Mouse (Mus musculus) lung, postnatal 0 days (tissue): ENCODE data around the gene Dlgap1.

Experiments
- CTCF ChIP-seq: IDR thresholded peaks from 2 replicates; pipeline ENCODE4 v1.5.1; 2016; ENCODE audit warnings: antibody characterized with exemption, mild to moderate bottlenecking
- EP300 ChIP-seq: IDR thresholded peaks from 2 replicates; pipeline ENCODE4 v1.6.1; 2016; ENCODE audit warnings: antibody characterized with exemption, mild to moderate bottlenecking, control low read depth

- no peak for TF ChIP-seq EP300
- no peak for TF ChIP-seq CTCF
These were observed 486.2 kb downstream of the Dlgap1 start for GRCm38 (mm10) chr17:70455036-70455435.
